Mouse (Mus musculus) bone marrow, adult 2 months (tissue): ENCODE measurements around the gene Lyzl6. TPM values are rescaled to one million over a fixed set of nuclear protein-coding genes. Genes with fewer than 3 reads are reported as not detected.

ENCODE experiments used
- H3K27ac ChIP-seq: fragments of 200-500 bp; 2 replicates; pipeline ENCODE4 v1.5.1; 2012; ENCODE audit warnings: low read depth, mild to moderate bottlenecking, control low read depth, inconsistent platforms, low read length; ENCODE audit not compliant: control insufficient read depth, poor library complexity, insufficient read depth
- H3K4me1 ChIP-seq: fragments of 200-500 bp; 2 replicates; pipeline ENCODE4 v1.6.1; 2011; ENCODE audit warnings: low read length; ENCODE audit not compliant: control insufficient read depth, insufficient read depth
- H3K4me3 ChIP-seq: fragments of 200-500 bp; replicated peaks from 2 replicates; pipeline ENCODE3; 2011; ENCODE audit warnings: mild to moderate bottlenecking, low read depth, low read length, control low read depth; ENCODE audit not compliant: control insufficient read depth
- CTCF ChIP-seq: fragments of 200-500 bp; IDR thresholded peaks from 2 replicates; pipeline ENCODE4 v1.5.1; 2011; ENCODE audit warnings: low read length, control low read depth; ENCODE audit not compliant: control insufficient read depth, insufficient read depth
- POLR2A ChIP-seq: fragments of 200-500 bp; IDR thresholded peaks from 2 replicates; pipeline ENCODE4 v1.6.1; 2011; ENCODE audit warnings: low read depth, mild to moderate bottlenecking, control low read depth, low read length, borderline replicate concordance; ENCODE audit not compliant: control insufficient read depth
- WGBS: fragments of 180-500 bp; shearing (Covaris S2); methylation state at CpG from one replicate; pipeline ENCODE4 v1.1.7; 2018; 5-methylcytosine and 5-hydroxymethylcytosine counted together
- polyA plus RNA-seq: library from polyadenylated mRNA; stranded (reverse); fragments of >200 nt; gene quantifications from 2 replicates; pipeline ENCODE4 v1.2.4, GENCODE M21; 2011; ENCODE audit warnings: low replicate concordance; ENCODE audit not compliant: missing spikeins, insufficient read depth, insufficient read length

Lyzl6 gene
- polyA plus RNA-seq, 1 experiment, result not detected

DNA sequence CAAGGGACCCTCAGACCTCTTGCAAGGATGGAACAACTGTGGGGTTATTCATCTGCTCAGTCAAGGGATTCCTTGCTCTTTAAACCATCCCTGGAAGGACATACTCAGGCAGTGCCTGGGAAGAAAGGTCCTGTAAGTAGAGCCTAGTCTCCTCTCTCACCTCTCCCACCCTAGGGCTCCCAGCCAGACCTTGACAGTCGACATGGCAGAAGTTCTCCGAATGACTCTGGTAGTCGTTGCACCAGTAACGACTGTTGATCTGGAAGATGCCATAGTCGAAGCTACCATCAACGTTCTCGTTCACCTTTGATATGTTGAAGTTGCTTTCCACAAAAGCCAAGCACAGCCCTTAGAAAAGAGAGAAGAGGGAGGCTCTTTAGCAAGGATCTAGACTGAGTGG, 3.9 kb downstream of the Lyzl6 start:
- Histone ChIP-seq H3K27ac (no peak overlapping the region), H3K4me3 (no peak overlapping the region), H3K4me1 (no peaks in the 10 kb centered on the region)
- TF ChIP-seq POLR2A, result no peak
- no peak for TF ChIP-seq CTCF
- 79% methylated on average over 7 of the region's 7 CpGs for WGBS

DNA sequence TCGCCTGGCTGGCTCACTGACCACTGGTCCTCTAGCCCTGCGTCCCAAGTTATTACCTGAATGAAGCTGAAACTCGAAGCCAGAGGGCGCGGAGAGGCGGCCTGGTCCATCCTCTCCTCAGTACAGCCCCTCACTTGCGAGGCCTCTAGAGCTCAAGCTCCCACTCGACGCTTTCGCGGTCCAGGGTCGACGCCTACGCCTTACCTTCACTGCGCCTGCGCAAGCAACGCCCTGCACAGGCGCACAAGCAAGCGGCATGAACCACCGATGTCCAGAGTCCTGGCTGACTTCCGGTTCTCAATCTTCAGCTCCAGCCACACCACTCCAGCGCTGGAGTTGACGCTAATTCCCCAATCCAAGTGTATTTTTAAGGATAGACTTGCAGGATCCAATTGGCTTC, 11.2 kb downstream of the Lyzl6 start:
- Histone ChIP-seq H3K4me3 (no peak overlapping the region), H3K27ac (no peak overlapping the region), H3K4me1 (no peaks in the 10 kb centered on the region)
- no peak for TF ChIP-seq POLR2A
- no peak for TF ChIP-seq CTCF
- WGBS, result 79% methylated on average over 23 of the region's 23 CpGs

DNA sequence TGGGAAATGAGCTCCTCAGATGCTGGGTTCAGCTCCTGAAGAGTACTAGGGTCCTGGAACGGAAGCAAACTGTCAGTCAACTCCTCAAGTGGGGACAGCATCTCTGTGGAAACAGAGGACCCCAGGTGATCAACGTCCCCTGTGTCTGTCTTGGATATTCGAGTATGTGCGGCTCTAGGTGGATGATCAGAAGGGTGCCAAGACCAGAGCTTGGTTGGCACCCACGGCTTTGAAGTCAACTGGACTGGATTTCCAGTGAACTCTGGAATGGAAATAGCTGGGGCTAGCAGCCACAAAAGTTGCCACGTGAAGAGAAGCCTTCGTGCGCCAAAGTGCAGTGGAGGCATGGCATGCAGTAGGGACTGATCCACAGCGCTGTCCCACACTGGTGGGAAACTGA, 17.6 kb downstream of the Lyzl6 start, which contains the start of gene Gm884:
Gm884 (minus strand) TSS at position 101 of the 400 bp plus-strand sequence.
- TF ChIP-seq POLR2A (no peak), CTCF (no peak)
- H3K27ac ChIP-seq, result no peak within 1 kb of the TSS
- no peaks in the 10 kb centered on the region for H3K4me1 ChIP-seq
- 74% methylated on average over 9 of the region's 9 CpGs for WGBS
- H3K4me3 ChIP-seq, result no peak within 1 kb of the TSS

DNA sequence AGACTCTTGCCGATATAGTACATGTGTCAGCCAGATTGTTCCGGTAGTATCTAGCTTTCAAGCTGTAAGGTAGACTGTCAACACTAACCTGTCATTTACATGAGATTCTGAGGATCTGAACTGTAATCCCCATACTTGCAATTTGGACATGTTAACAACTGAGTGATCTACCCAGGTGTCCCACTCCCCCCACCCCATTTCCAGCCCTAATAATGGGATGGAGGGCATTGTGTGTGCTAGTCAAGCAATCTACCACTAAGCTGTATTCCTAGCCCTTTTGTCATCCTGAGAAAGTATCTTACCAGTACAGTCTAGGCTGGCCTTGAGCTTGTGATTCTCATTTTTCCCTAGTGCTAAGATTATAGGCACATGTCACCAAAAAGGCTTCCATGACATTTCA, 27.9 kb downstream of the Lyzl6 start:
- no peak overlapping the region for H3K4me3 ChIP-seq
- 89% methylated on average over 2 of the region's 2 CpGs for WGBS
- H3K27ac ChIP-seq, result no peak overlapping the region
- H3K4me1 ChIP-seq, result no peaks in the 10 kb centered on the region; the same call in 1 of the 2 replicates
- TF ChIP-seq POLR2A, result no peak
- no peak for TF ChIP-seq CTCF

DNA sequence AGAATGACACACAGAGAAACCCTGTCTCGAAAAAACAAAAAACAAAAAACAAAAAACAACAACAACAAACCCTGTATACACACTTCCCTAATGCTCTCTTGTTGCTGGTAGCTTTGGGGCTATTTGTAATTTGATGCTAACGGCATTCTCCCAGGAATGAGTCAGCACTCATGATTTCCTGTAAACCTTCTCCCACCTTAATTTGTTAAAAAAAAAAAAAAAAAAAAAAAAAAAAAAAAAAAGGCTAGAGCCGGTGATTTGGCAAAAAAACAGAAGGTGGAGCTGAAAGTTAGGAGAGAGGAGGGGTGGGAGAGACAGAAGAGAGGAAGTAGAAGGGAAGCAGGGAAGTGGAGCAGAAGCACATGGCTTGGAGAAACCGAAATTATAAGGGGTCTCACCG, 32.1 kb downstream of the Lyzl6 start:
- no peak overlapping the region for H3K4me3 ChIP-seq
- 11% methylated on average over 5 of the region's 5 CpGs for WGBS
- H3K4me1 ChIP-seq, result no peaks in the 10 kb centered on the region; the same call in 1 of the 2 replicates
- no peak overlapping the region for H3K27ac ChIP-seq
- TF ChIP-seq POLR2A (no peak), CTCF (no peak)

Other genes with a start within 250 kb of the Lyzl6 start
- gene Plekhm1, start 226.2 kb downstream of the Lyzl6 start, polyA plus RNA-seq, result 12.5 and 23.7 TPM in 2 replicates
- gene Lrrc37a, start 134.3 kb downstream of the Lyzl6 start, polyA plus RNA-seq, result not detected in 2 replicates
- not detected in 2 replicates for gene Gm884, start 17.8 kb downstream of the Lyzl6 start, polyA plus RNA-seq
- not detected in 2 replicates for gene Rprml, start 10.7 kb upstream of the Lyzl6 start, polyA plus RNA-seq
- 17.2 and 21.0 TPM in 2 replicates for gene Gosr2, start 59.0 kb upstream of the Lyzl6 start, polyA plus RNA-seq
- gene Wnt9b, start 110.9 kb upstream of the Lyzl6 start, polyA plus RNA-seq, result not detected in 2 replicates
- gene Wnt3, start 135.3 kb upstream of the Lyzl6 start, polyA plus RNA-seq, result 0.41 TPM in 1 of 2 replicates, not detected in the other